ENCODE assay signal across 11 mouse cellular contexts in the genomic region with DNA sequence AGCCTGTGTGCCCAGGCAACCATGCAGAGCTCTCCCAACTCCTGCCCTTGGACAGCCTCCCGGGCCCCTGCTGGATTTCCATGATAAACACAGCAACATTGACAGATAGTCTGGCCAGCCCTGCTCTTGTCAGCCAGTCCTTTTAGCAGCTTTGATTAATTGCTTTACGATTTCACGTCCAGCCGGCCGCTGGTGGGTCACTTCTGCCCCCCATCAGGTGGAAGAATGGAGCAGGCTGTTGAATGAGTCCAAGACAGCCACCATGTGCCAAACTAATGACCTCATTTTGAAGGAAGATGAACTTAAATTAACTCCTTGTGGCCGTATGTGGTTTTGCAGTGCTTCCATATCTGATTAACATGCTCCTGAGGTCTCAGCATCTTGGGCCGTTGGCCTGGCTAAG. TPM values are rescaled to one million over a fixed set of nuclear protein-coding genes. Genes with fewer than 3 reads are reported as not detected.
DNase-seq lines count a peak whose midpoint lies in the region; ATAC-seq lines count a peak whose summit lies in the region.
"Had no signal": no experiment of that assay in that cellular context is flagged by ENCODE, and none has a peak within 500 bp of the region (broad histone marks: within the 10 kb centered on the region; RNA-seq: fewer than 3 reads in every experiment).

No protein-coding gene starts in this region.

- peak; percentile 35 for DNase-seq in forebrain, embryonic 14.5 days (ENCODE audit: low spot score)
- DNase-seq in forebrain, embryonic 11.5 days (ENCODE audit: low spot score): no peak
- DNase-seq in hindbrain, embryonic 10.5 days (ENCODE audit: low spot score): peak; percentile 75
- peak; percentile 30 for DNase-seq in retina, postnatal 1 day
- no peak for DNase-seq in T-cell, adult 2 months (ENCODE audit: low spot score)
- no peak for DNase-seq in lung, postnatal 25 days (ENCODE audit: low spot score)
- DNase-seq: kidney, postnatal 36 days; thymus, postnatal 36 days had no signal

- WGBS in forebrain, embryonic 14.5 days: 26% methylated on average over 7 of the region's 7 CpGs
- WGBS in forebrain, embryonic 11.5 days: 65% methylated on average over 7 of the region's 7 CpGs
- whole genome bisulfite sequencing in midbrain, embryonic 13.5 days: 61% methylated on average over 7 of the region's 7 CpGs
- 52% methylated on average over 7 of the region's 7 CpGs for WGBS in midbrain, embryonic 15.5 days
- WGBS in hindbrain, embryonic 10.5 days: 45% methylated on average over 7 of the region's 7 CpGs

- peaks cover 95% of the 10 kb centered on the region for H3K36me3 ChIP-seq in forebrain, embryonic 14.5 days (ENCODE audit: control insufficient read depth, insufficient read depth, low read length)
- H3K36me3 ChIP-seq in forebrain, embryonic 11.5 days (ENCODE audit: control insufficient read depth, insufficient read depth, low read length): peaks cover 10% of the 10 kb centered on the region
- H3K36me3 ChIP-seq in midbrain, embryonic 13.5 days: peaks cover 97% of the 10 kb centered on the region
- H3K36me3 ChIP-seq in midbrain, embryonic 15.5 days (replicated peaks): peaks cover 66% of the 10 kb centered on the region
- peaks cover 99% of the 10 kb centered on the region for H3K36me3 ChIP-seq in hindbrain, embryonic 10.5 days

- no peak overlapping the region for H3K4me2 ChIP-seq in forebrain, embryonic 14.5 days (ENCODE audit: low read length)
- no peak overlapping the region for H3K4me2 ChIP-seq in forebrain, embryonic 11.5 days (ENCODE audit: low read depth, low read length, severe bottlenecking)
- no peak overlapping the region for H3K4me2 ChIP-seq in midbrain, embryonic 13.5 days (replicated peaks)
- H3K4me2 ChIP-seq in midbrain, embryonic 15.5 days: no peak overlapping the region
- H3K4me2 ChIP-seq: lung, embryonic 15.5 days had no signal

- H3K27ac ChIP-seq in forebrain, embryonic 14.5 days (ENCODE audit: low read depth, low read length): no peak overlapping the region
- no peak overlapping the region for H3K27ac ChIP-seq in forebrain, embryonic 11.5 days (ENCODE audit: low read depth, low read length)
- peak overlapping the region; percentile 6; the same call in 1 of the 2 replicates for H3K27ac ChIP-seq in midbrain, embryonic 13.5 days
- no peak overlapping the region for H3K27ac ChIP-seq in midbrain, embryonic 15.5 days
- no peak overlapping the region for H3K27ac ChIP-seq in hindbrain, embryonic 10.5 days
- H3K27ac ChIP-seq: lung, embryonic 15.5 days had no signal

- no peaks in the 10 kb centered on the region for H3K27me3 ChIP-seq in forebrain, embryonic 14.5 days (replicated peaks; ENCODE audit: control insufficient read depth, insufficient read depth, low read length)
- H3K27me3 ChIP-seq in forebrain, embryonic 11.5 days (ENCODE audit: control insufficient read depth, insufficient read depth, low read length): no peaks in the 10 kb centered on the region
- H3K27me3 ChIP-seq in midbrain, embryonic 13.5 days: 0 out of 2 replicates have a peak, but pooled peaks cover 4% of the 10 kb centered on the region
- no peaks in the 10 kb centered on the region for H3K27me3 ChIP-seq in midbrain, embryonic 15.5 days (replicated peaks)
- H3K27me3 ChIP-seq in hindbrain, embryonic 10.5 days (ENCODE audit: insufficient read depth, poor library complexity, severe bottlenecking): peaks cover 84% of the 10 kb centered on the region
- H3K27me3 ChIP-seq: lung, embryonic 15.5 days had no signal

- no peak overlapping the region for H3K4me3 ChIP-seq in forebrain, embryonic 14.5 days (ENCODE audit: low read depth, low read length)
- H3K4me3 ChIP-seq in forebrain, embryonic 11.5 days (ENCODE audit: low read depth, low read length): no peak overlapping the region
- H3K4me3 ChIP-seq in midbrain, embryonic 13.5 days (replicated peaks): no peak overlapping the region
- no peak overlapping the region for H3K4me3 ChIP-seq in midbrain, embryonic 15.5 days
- H3K4me3 ChIP-seq in hindbrain, embryonic 10.5 days: no peak overlapping the region
- H3K4me3 ChIP-seq: lung, embryonic 15.5 days had no signal

- H3K9me3 ChIP-seq in forebrain, embryonic 14.5 days (replicated peaks; ENCODE audit: control insufficient read depth, low read length): no peaks in the 10 kb centered on the region
- no peaks in the 10 kb centered on the region for H3K9me3 ChIP-seq in forebrain, embryonic 11.5 days (ENCODE audit: control insufficient read depth, low read length)
- no peaks in the 10 kb centered on the region for H3K9me3 ChIP-seq in midbrain, embryonic 13.5 days
- no peaks in the 10 kb centered on the region for H3K9me3 ChIP-seq in midbrain, embryonic 15.5 days
- no peaks in the 10 kb centered on the region for H3K9me3 ChIP-seq in hindbrain, embryonic 10.5 days
- H3K9me3 ChIP-seq: lung, embryonic 15.5 days had no signal

- no peaks in the 10 kb centered on the region for H3K4me1 ChIP-seq in forebrain, embryonic 14.5 days (ENCODE audit: control insufficient read depth, insufficient read depth, low read length)
- peaks cover 6% of the 10 kb centered on the region; the same call in 1 of the 2 replicates for H3K4me1 ChIP-seq in forebrain, embryonic 11.5 days (replicated peaks; ENCODE audit: control insufficient read depth, insufficient read depth, low read length)
- peaks cover 22% of the 10 kb centered on the region for H3K4me1 ChIP-seq in midbrain, embryonic 13.5 days (replicated peaks)
- peaks cover 5% of the 10 kb centered on the region; the same call in 1 of the 2 replicates for H3K4me1 ChIP-seq in midbrain, embryonic 15.5 days
- H3K4me1 ChIP-seq in hindbrain, embryonic 10.5 days (replicated peaks): peaks cover 53% of the 10 kb centered on the region
- H3K4me1 ChIP-seq: lung, embryonic 15.5 days had no signal

- no peak overlapping the region for H3K9ac ChIP-seq in forebrain, embryonic 14.5 days (ENCODE audit: low read length)
- no peak overlapping the region for H3K9ac ChIP-seq in forebrain, embryonic 11.5 days (ENCODE audit: low read length)
- H3K9ac ChIP-seq in midbrain, embryonic 13.5 days (replicated peaks): no peak overlapping the region
- H3K9ac ChIP-seq in midbrain, embryonic 15.5 days: no peak overlapping the region
- H3K9ac ChIP-seq: lung, embryonic 15.5 days had no signal

- ATAC-seq in forebrain, embryonic 14.5 days: no peak
- ATAC-seq in forebrain, embryonic 11.5 days (replicated peaks; ENCODE audit: low FRiP score): no peak
- no peak for ATAC-seq in midbrain, embryonic 13.5 days
- no peak for ATAC-seq in midbrain, embryonic 15.5 days (replicated peaks)

RNA-seq across cellular contexts. Expression of a gene that starts 30.0 kb away (rescaled TPM):
- polyA plus RNA-seq in forebrain, embryonic 14.5 days (2014; fragmentation: Nextera tagmentation; extraction: Ambion mirVana): 0.83 and 1.3 TPM in 2 replicates
- polyA plus RNA-seq in forebrain, embryonic 11.5 days (2014; fragmentation: Nextera tagmentation; extraction: Ambion mirVana): 3.9 and 4.1 TPM in 2 replicates
- 4.0 and 8.5 TPM in 2 replicates for polyA plus RNA-seq in midbrain, embryonic 13.5 days (2015; fragmentation: Nextera tagmentation; extraction: Ambion mirVana)
- 5.4 and 5.9 TPM in 2 replicates for polyA plus RNA-seq in midbrain, embryonic 15.5 days (2015; fragmentation: Nextera tagmentation; extraction: Ambion mirVana)
- polyA plus RNA-seq in hindbrain, embryonic 10.5 days (2016; fragmentation: Nextera tagmentation; extraction: Ambion mirVana): 3.8 and 8.1 TPM in 2 replicates

RNA-seq across cellular contexts. Expression of a gene that starts 37.4 kb away (rescaled TPM):
- polyA plus RNA-seq in forebrain, embryonic 14.5 days (2014; fragmentation: Nextera tagmentation; extraction: Ambion mirVana): 51.2 and 56.6 TPM in 2 replicates
- polyA plus RNA-seq in forebrain, embryonic 11.5 days (2014; fragmentation: Nextera tagmentation; extraction: Ambion mirVana): 102 and 106 TPM in 2 replicates
- polyA plus RNA-seq in midbrain, embryonic 13.5 days (2015; fragmentation: Nextera tagmentation; extraction: Ambion mirVana): 61.5 and 65.3 TPM in 2 replicates
- 46.2 and 47.4 TPM in 2 replicates for polyA plus RNA-seq in midbrain, embryonic 15.5 days (2015; fragmentation: Nextera tagmentation; extraction: Ambion mirVana)
- 60.6 and 88.6 TPM in 2 replicates for polyA plus RNA-seq in hindbrain, embryonic 10.5 days (2016; fragmentation: Nextera tagmentation; extraction: Ambion mirVana)

Comparison
In these comparisons a context has a peak if more than half of its experiments do, and no peak if none do; other contexts are left out.
1. DNase-seq: peak in forebrain, embryonic 14.5 days (single experiment), hindbrain, embryonic 10.5 days (single experiment) and retina, postnatal 1 day (single experiment); none in forebrain, embryonic 11.5 days (single experiment), T-cell, adult 2 months (single experiment) and lung, postnatal 25 days (single experiment).